Mouse (Mus musculus) lung, postnatal 36 days (tissue): ENCODE results near the gene Mef2a.
"Not testable (repeated sequence)": the region's sequence is repeated elsewhere in the genome, so short reads cannot be mapped to it uniquely, and the experiment has no call there.

Experiments
- DNase-seq: peaks from one replicate; pipeline ENCODE4 v3.0.0; 2022; ENCODE audit warnings: mixed read lengths

Gene Mef2a

GRCm38 (mm10) chr7:67369645-67370044 lies 3.0 kb downstream of the Mef2a start:
- peak; percentile 14 for DNase-seq

DNA sequence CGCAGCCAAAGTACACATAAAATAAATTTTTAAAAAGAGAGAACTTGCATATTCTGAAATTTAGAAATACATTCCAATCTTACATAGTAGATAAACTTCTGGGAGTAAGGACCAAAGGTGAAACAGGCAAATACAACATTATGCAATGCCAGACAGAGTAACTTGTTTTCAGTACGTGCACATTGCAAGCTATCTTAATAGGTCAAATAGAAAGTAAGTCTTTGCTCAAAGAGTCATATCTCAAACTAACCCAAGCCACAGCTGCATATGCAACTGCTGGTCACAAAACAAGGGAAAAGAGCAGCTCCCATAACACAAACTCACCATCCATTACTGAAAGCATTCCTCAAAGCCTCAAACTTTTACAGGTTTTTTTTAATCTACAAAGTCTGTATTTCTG lies 4.3 kb downstream of the Mef2a start:
- no peak for DNase-seq

DNA sequence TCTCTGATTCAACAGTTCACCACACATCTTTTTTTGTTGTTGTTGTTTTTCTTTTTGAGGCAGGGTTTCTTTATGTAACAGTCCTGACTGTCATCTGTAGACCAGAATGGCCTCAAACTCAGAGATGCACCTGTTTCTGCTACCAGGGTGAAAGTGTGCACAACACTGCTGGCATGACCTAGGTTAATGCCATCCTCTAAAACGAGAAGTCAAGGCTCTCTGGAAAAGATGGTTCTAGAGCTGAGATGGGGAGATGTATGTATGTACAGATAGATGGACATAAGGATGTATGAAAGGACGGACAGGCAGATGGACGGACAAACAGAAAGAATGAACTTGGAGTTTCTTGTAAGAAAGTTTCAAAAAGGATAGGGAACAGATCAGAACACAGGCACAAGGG lies 12.1 kb downstream of the Mef2a start:
- DNase-seq, result no peak

GRCm38 (mm10) chr7:67359863-67360262 lies 12.8 kb downstream of the Mef2a start:
- DNase-seq, result no peak

GRCm38 (mm10) chr7:67355870-67356269 lies 16.8 kb downstream of the Mef2a start:
- no peak for DNase-seq

GRCm38 (mm10) chr7:67353667-67354066 lies 19.0 kb downstream of the Mef2a start:
- DNase-seq, result peak; percentile 20

GRCm38 (mm10) chr7:67352989-67353388 lies 19.7 kb downstream of the Mef2a start:
- no peak for DNase-seq

DNA sequence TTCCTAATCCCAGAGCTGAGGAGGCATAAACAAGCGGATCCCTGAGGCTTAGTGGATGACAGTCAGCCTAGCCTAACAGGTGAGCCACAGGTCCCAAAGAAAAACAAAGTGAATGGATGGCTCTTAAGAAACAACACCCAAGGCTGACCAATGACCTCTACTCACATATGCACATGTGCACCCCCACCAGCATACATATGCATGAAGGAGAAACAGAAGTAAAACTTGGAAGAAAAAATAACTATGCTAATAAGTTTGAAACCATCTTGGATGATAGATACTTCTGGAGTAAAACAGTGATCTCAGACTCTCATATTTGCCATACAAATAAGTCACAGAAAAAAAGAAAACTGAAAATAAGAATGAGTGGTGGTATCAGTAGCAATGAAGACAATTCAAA lies 28.2 kb downstream of the Mef2a start:
- no peak for DNase-seq

- DNase-seq, result no peak
Observed at GRCm38 (mm10) chr7:67342067-67342625, 30.5 kb downstream of the Mef2a start.

- DNase-seq, result no peak
Observed at GRCm38 (mm10) chr7:67320359-67320758, 52.3 kb downstream of the Mef2a start.

DNA sequence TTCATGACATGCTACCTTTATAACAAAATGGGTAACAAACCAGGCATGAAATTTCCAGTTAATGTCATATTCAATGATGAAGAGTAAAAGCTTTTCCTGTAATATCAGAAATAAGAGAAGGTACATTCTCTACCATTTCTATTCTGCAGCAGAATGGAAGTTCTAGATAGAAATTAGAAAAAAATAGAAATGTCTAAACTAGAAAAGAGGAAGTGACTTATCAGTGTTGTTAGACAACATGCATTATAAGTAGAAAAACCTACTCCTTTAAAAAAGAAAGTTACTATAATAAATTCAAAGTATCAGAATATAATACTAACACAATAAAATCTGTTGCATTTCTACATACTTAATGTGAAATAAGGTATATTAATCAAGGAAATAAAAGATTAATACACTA lies 54.0 kb downstream of the Mef2a start:
- DNase-seq, result no peak

GRCm38 (mm10) chr7:67313200-67313599 lies 59.5 kb downstream of the Mef2a start:
- DNase-seq, result no peak

- no peak for DNase-seq
Observed at GRCm38 (mm10) chr7:67310151-67310550, 62.5 kb downstream of the Mef2a start.

DNA sequence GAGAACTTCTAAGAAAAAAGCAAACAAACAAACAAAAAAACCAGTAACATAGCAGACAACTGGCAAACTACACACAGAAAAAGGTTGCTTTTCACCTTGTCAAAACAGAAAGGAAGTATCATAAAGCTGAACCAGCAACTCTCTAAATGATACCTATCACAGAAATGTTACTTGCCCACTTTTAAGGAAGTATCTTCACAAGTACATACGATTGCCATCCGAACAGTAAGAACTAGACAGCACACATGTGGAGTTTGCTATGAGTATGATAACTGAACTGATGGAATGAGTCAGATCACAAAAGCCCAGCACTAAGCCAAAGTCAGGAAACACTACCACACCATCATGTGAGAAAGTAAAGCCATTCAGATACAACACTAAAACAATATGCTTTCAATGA lies 64.6 kb downstream of the Mef2a start:
- DNase-seq, result no peak

DNA sequence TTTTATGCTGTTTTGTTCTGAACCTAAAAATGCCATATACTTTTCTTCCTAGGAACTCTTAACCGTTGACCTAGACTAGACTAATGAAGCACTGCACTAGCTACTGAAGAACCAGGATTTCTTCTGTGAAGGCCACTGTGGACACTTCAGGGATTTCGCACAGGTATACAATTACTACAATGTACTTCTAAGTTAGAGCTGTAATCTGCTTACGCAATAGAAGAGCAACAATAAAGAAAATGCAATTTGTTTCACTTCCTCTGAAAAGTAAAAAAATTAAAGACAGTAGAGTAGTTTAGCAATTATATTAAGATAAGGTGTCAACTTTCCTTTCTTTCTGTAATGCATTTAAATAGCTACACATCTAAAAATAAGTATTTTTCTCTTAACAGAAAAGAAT lies 65.6 kb downstream of the Mef2a start:
- DNase-seq, result no peak

- DNase-seq, result no peak
Observed at GRCm38 (mm10) chr7:67304937-67305336, 67.7 kb downstream of the Mef2a start.

- no peak for DNase-seq
Observed at GRCm38 (mm10) chr7:67296419-67296818, 76.2 kb downstream of the Mef2a start.

GRCm38 (mm10) chr7:67291356-67291755 lies 81.3 kb downstream of the Mef2a start:
- DNase-seq, result no peak

DNA sequence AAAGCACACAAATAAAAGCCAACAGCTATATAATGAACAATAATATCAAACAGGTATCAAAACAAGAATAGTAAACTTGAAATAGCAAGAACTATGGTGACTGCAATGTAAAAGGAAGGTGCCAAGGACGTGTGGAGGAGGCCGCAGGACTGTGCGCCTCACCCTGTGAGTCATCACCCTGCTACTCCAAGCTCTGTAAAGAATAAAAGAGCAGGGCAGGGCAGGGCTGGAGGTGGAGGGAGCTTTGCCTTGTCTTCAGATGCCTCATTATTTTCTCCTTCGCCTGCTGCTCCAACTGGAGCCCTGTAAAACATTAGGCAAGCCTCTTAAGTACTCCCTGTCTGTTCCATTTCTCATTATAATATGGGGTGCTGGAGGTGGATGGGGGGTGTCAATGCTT lies 85.2 kb downstream of the Mef2a start:
- peak; percentile 7 for DNase-seq

DNA sequence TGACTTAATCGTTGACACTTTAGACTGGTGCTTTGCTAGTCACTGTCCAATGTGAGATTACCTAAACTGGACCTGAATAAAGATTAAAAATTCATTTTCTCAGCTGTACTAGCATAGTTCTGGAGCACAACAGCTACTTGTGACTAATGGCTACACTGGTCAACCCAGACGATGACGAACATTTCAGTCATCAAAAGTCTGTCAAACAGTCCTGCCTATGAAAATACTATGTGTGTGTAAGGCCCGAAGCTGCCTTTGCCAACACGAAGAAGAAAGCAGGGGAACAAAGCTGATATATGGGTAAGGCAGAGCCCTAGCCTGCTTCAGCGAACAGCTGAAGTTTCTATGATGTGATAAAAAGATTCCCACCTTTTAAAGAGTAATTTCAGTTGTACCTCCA lies 89.1 kb downstream of the Mef2a start:
- no peak for DNase-seq

DNA sequence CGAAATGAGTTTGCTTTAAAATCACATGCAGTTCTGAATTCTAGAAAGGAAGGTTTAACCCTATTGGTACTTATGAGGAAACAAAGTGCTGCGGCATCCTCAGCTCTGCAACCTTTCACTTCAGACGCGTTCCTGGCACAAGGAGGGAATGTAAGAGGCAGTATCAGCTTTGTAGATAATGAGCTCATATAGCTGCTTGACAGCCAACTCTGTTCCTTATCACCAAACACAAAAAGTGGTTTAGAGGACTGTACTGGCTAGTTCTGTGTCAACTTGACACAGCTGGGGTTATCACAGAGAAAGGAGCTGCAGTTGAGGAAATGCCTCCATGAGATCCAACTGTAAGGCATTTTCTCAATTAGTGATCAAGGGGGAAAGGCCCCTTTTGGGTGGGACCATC lies 102.2 kb downstream of the Mef2a start:
- not testable (repeated sequence) for DNase-seq

DNA sequence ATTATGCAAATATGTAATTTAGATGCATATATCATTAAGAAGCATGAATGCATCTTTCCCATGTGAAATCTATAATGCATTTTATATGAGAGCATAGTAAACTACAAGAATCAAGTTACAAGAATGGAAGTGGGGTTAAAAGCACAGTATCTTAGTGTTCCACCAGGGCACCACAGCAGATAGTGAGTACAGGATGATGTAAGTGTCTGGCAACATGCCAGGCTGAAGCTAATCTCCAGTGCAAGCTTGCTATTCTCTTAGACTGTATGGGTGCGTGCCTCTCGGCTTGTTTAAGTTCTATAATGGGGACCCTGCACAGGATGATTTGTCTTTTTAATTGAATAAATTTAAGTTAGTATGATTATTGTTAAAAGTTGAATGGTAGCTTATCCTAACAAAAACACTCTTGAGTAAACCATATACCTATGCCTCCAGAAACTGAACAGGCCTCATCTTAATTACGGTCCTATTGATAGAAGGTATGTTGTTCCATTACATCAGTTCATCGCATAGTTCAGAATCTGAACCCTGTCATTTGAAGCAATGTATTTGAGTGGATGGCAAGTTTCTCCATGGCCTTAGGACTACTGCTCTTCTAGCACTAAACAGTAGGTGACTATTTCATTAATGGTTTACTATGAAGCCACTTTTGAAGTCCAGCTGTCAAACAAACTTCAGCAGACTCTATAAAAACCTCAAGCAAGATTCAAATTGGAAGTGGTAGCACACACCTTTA lies 112.7 kb downstream of the Mef2a start:
- DNase-seq, result peak; percentile 91

DNA sequence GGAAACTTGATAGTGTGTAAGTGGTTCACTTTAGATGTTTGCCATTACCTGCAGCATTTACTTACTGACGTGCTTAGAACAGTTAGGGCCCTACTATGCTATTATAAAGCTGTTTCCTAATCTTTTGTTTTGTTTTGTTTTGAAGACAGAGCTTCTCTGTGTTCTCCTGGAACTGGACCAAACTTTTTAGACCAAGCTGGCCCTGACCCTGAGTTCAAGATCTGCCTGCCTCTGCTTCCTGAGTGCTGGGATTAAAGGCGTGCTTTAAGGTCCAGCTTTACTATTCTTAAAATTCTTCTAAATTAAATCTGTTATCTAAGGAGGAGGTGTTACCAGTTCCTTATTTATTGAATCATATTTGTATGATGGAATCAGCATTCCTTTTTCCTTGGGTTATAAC lies 126.6 kb downstream of the Mef2a start:
- DNase-seq, result no peak

GRCm38 (mm10) chr7:67245255-67245654 lies 127.4 kb downstream of the Mef2a start:
- DNase-seq, result no peak

GRCm38 (mm10) chr7:67243894-67244282 lies 128.8 kb downstream of the Mef2a start:
- DNase-seq, result peak; percentile 33
